Mouse (Mus musculus): Measurements from ENCODE around the gene Adgre5.

The Adgre5 gene

DNA sequence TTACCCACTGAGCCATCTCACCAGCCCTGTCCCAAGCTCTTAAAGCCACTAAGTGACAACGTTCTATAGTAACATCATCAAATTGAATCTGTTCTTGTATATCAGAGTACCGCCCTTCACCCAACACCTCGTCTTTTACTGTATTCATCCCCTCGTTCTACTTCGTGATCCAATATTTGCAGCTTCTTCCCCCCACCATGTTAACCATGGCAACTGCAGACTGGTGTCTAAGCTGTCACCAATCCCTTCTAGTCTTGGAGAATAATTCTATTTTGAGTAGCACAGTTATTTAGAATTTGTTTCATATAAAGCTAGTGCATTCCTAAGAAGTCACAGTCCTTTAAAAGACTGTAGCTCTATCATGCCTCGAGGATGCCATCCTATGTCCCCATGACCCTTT, 51.9 kb downstream of the Adgre5 start:
- DNase-seq (ENCODE audit: low spot score in 2 of 2) = no peak

GRCm38 (mm10) chr8:83684517-83684916, 56.6 kb downstream of the Adgre5 start:
- DNase-seq (ENCODE audit: low spot score in 2 of 2) = no peak

DNA sequence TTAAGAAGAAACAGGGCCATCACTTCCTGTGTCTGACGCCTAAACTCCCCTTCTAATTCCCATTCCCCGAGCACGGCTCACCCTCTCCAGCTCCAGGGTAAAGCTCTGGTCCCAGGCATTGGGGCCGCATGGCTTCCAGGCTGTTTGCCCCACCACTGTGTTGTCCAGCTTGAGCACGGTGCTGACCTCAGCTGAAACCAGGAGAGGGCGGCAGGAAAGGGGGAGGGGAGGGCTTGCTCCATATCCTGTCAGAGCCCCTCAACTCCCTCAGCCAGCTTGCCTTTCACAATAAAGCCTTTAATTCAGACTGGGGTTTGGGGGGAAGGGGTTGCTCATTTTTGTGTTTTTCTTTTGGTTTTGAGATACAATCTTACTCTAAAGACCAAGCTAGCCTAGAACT, 60.0 kb downstream of the Adgre5 start:
- DNase-seq (ENCODE audit: low spot score in 2 of 2) = no peak

DNA sequence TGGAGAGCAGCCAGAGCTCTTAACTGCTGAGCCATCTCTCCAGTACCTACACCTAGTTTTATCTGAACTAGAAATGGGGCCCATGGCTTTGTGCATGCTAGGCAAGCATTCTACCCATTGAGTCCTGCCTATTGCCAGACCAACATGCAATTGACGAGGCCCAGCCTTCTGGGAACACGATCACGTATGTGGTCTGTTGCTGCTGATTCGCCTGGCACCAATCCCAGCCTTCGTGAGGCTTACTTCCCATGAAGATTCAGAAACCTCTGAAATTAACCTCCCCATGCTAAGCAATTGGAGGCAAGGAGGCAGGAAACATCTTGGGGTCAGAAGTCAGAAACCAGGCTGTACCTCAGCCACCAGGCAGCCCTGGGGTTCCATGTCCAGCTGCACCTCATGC, 60.5 kb downstream of the Adgre5 start:
- DNase-seq (ENCODE audit: low spot score in 2 of 2) = no peak

DNA sequence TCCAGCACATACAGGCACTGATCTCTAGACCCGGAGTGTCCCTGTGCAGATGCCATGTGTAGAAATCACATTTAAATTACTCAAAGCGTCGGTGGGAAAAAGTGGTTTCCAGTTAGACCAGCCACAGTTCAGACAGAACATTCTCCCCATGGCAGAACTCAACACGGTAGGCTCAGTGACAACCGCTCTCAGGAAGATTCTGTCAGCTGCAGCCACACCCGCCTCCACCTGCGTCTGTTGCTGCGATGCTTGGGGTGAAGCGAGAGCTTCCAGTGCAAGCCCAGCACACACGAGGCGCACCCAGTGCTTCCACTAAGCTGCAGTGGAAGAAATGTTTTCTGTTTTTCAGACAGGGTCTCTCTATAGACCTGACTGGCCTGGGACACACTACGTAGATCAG, 61.3 kb downstream of the Adgre5 start:
- no peak for DNase-seq (ENCODE audit: low spot score in 2 of 2)

GRCm38 (mm10) chr8:83674497-83674896, 66.6 kb downstream of the Adgre5 start:
- DNase-seq (ENCODE audit: low spot score in 2 of 2) = no peak

Data from urinary bladder, postnatal 36 days (tissue).